Mouse (Mus musculus): ENCODE measurements around the gene Bst2. TPM values are rescaled to one million over a fixed set of nuclear protein-coding genes. Genes with fewer than 3 reads are reported as not detected.
A peak's percentile ranks its signal among the peaks of the same experiment; 100 is the strongest.

Gene Bst2
- polyA plus RNA-seq, 1 experiment from 2014 or later = 7.2 TPM

GRCm38 (mm10) chr8:71569366-71570290 lies 32.4 kb upstream of the Bst2 start:
- Histone ChIP-seq H3K27me3 (replicated peaks; ENCODE audit: low read depth, poor library complexity, severe bottlenecking) (peaks cover 46% of the 10 kb centered on the region), H3K36me3 (replicated peaks) (no peaks in the 10 kb centered on the region), H3K9me3 (no peaks in the 10 kb centered on the region), H3K4me1 (peaks cover 33% of the 10 kb centered on the region), H3K4me3 (peak overlapping the region; percentile 71), H3K27ac (replicated peaks) (peak overlapping the region; percentile 79)
- WGBS = under 1% methylated on average over 51 of the region's 51 CpGs
- peak; percentile 90 for DNase-seq (ENCODE audit: low spot score)

- H3K27ac ChIP-seq (replicated peaks) = peak overlapping the region; percentile 35; the same call in 1 of the 2 replicates
- peaks cover 33% of the 10 kb centered on the region for H3K4me1 ChIP-seq
- peaks cover 52% of the 10 kb centered on the region for H3K27me3 ChIP-seq (replicated peaks; ENCODE audit: low read depth, poor library complexity, severe bottlenecking)
- H3K36me3 ChIP-seq (replicated peaks) = no peaks in the 10 kb centered on the region
- peaks cover 6% of the 10 kb centered on the region for H3K9me3 ChIP-seq
- 18% methylated on average over 6 of the region's 6 CpGs for WGBS
- DNase-seq (ENCODE audit: low spot score) = no peak
- H3K4me3 ChIP-seq = peak overlapping the region; percentile 71
Observed at GRCm38 (mm10) chr8:71568941-71569340, 31.7 kb upstream of the Bst2 start.

- Histone ChIP-seq H3K36me3 (replicated peaks) (no peaks in the 10 kb centered on the region), H3K27me3 (replicated peaks; ENCODE audit: low read depth, poor library complexity, severe bottlenecking) (peaks cover 56% of the 10 kb centered on the region), H3K4me1 (peaks cover 33% of the 10 kb centered on the region), H3K27ac (replicated peaks) (peak within 1 kb of the TSS; percentile 79), H3K9me3 (peaks cover 8% of the 10 kb centered on the region), H3K4me3 (peak within 1 kb of the TSS; percentile 71)
- 15% methylated on average over 13 of the region's 13 CpGs for WGBS
- DNase-seq (ENCODE audit: low spot score) = no peak
Observed at GRCm38 (mm10) chr8:71568387-71568937, 31.2 kb upstream of the Bst2 start, which contains the start of gene Slc27a1. Gene Slc27a1, plus strand, starts transcription at chr8:71568882.

- H3K27me3 ChIP-seq (replicated peaks; ENCODE audit: low read depth, poor library complexity, severe bottlenecking) = peaks cover 65% of the 10 kb centered on the region
- 81% methylated on average over 7 of the region's 7 CpGs for WGBS
- H3K4me1 ChIP-seq = peaks cover 35% of the 10 kb centered on the region
- H3K9me3 ChIP-seq = peaks cover 8% of the 10 kb centered on the region
- no peak for DNase-seq (ENCODE audit: low spot score)
- no peak overlapping the region for H3K4me3 ChIP-seq
- no peak overlapping the region for H3K27ac ChIP-seq (replicated peaks)
- H3K36me3 ChIP-seq (replicated peaks) = no peaks in the 10 kb centered on the region
Observed at GRCm38 (mm10) chr8:71567587-71567986, 30.3 kb upstream of the Bst2 start.

GRCm38 (mm10) chr8:71566501-71566900 lies 29.2 kb upstream of the Bst2 start, which contains the start of gene Nxnl1:
Gene Nxnl1, minus strand, starts transcription at chr8:71566601.
- H3K27ac ChIP-seq (replicated peaks) = no peak within 1 kb of the TSS
- peaks cover 8% of the 10 kb centered on the region for H3K9me3 ChIP-seq
- 57% methylated on average over 3 of the region's 3 CpGs for WGBS
- no peak for DNase-seq (ENCODE audit: low spot score)
- H3K27me3 ChIP-seq (replicated peaks; ENCODE audit: low read depth, poor library complexity, severe bottlenecking) = peaks cover 76% of the 10 kb centered on the region
- H3K36me3 ChIP-seq (replicated peaks) = no peaks in the 10 kb centered on the region
- H3K4me3 ChIP-seq = no peak within 1 kb of the TSS
- peaks cover 39% of the 10 kb centered on the region for H3K4me1 ChIP-seq

GRCm38 (mm10) chr8:71563992-71564391 lies 26.7 kb upstream of the Bst2 start:
- no peaks in the 10 kb centered on the region for H3K36me3 ChIP-seq (replicated peaks)
- H3K4me1 ChIP-seq = peaks cover 22% of the 10 kb centered on the region
- no peak overlapping the region for H3K4me3 ChIP-seq
- peaks cover 97% of the 10 kb centered on the region for H3K27me3 ChIP-seq (replicated peaks; ENCODE audit: low read depth, poor library complexity, severe bottlenecking)
- 87% methylated on average over 4 of the region's 4 CpGs for WGBS
- H3K9me3 ChIP-seq = peaks cover 8% of the 10 kb centered on the region
- no peak overlapping the region for H3K27ac ChIP-seq (replicated peaks)
- DNase-seq (ENCODE audit: low spot score) = no peak

GRCm38 (mm10) chr8:71562751-71563150 lies 25.5 kb upstream of the Bst2 start:
- Histone ChIP-seq H3K27ac (replicated peaks) (no peak overlapping the region), H3K4me3 (peak overlapping the region; percentile 41), H3K36me3 (replicated peaks) (no peaks in the 10 kb centered on the region), H3K9me3 (peaks cover 8% of the 10 kb centered on the region), H3K27me3 (replicated peaks; ENCODE audit: low read depth, poor library complexity, severe bottlenecking) (peaks cover 97% of the 10 kb centered on the region), H3K4me1 (peaks cover 25% of the 10 kb centered on the region)
- under 1% methylated on average over 33 of the region's 33 CpGs for WGBS
- DNase-seq (ENCODE audit: low spot score) = peak; percentile 82

GRCm38 (mm10) chr8:71561401-71561800 lies 24.1 kb upstream of the Bst2 start:
- no peaks in the 10 kb centered on the region for H3K36me3 ChIP-seq (replicated peaks)
- peaks cover 8% of the 10 kb centered on the region for H3K9me3 ChIP-seq
- peak; percentile 82 for DNase-seq (ENCODE audit: low spot score)
- peaks cover 97% of the 10 kb centered on the region for H3K27me3 ChIP-seq (replicated peaks; ENCODE audit: low read depth, poor library complexity, severe bottlenecking)
- 3% methylated on average over 15 of the region's 15 CpGs for WGBS
- no peak overlapping the region for H3K27ac ChIP-seq (replicated peaks)
- H3K4me1 ChIP-seq = peaks cover 25% of the 10 kb centered on the region
- H3K4me3 ChIP-seq = no peak overlapping the region

GRCm38 (mm10) chr8:71560765-71561164 lies 23.5 kb upstream of the Bst2 start:
- DNase-seq (ENCODE audit: low spot score) = no peak
- Histone ChIP-seq H3K4me3 (no peak overlapping the region), H3K27me3 (replicated peaks; ENCODE audit: low read depth, poor library complexity, severe bottlenecking) (peaks cover 97% of the 10 kb centered on the region), H3K9me3 (peaks cover 8% of the 10 kb centered on the region), H3K36me3 (replicated peaks) (no peaks in the 10 kb centered on the region), H3K4me1 (peaks cover 25% of the 10 kb centered on the region), H3K27ac (replicated peaks) (no peak overlapping the region)
- 86% methylated on average over 5 of the region's 5 CpGs for WGBS

- H3K27me3 ChIP-seq (replicated peaks; ENCODE audit: low read depth, poor library complexity, severe bottlenecking) = peaks cover 99% of the 10 kb centered on the region
- H3K4me3 ChIP-seq = no peak overlapping the region
- H3K27ac ChIP-seq (replicated peaks) = no peak overlapping the region
- no peaks in the 10 kb centered on the region for H3K36me3 ChIP-seq (replicated peaks)
- no peak for DNase-seq (ENCODE audit: low spot score)
- peaks cover 25% of the 10 kb centered on the region for H3K4me1 ChIP-seq
- 73% methylated on average over 3 of the region's 3 CpGs for WGBS
- H3K9me3 ChIP-seq = peaks cover 8% of the 10 kb centered on the region
Observed at GRCm38 (mm10) chr8:71560071-71560470, 22.8 kb upstream of the Bst2 start.

- peak; percentile 77 for DNase-seq (ENCODE audit: low spot score)
- Histone ChIP-seq H3K4me3 (peak overlapping the region; percentile 58), H3K27ac (replicated peaks) (no peak overlapping the region; the same call in 1 of the 2 replicates), H3K27me3 (replicated peaks; ENCODE audit: low read depth, poor library complexity, severe bottlenecking) (peaks cover 95% of the 10 kb centered on the region), H3K9me3 (peaks cover 4% of the 10 kb centered on the region), H3K36me3 (replicated peaks) (no peaks in the 10 kb centered on the region), H3K4me1 (peaks cover 25% of the 10 kb centered on the region)
- 2% methylated on average over 24 of the region's 24 CpGs for WGBS
Observed at GRCm38 (mm10) chr8:71558958-71559690, 21.9 kb upstream of the Bst2 start.

Data from embryonic facial prominence, embryonic 10.5 days (tissue).